Mouse (Mus musculus) MEL (cell line): ENCODE results near the gene Ino80d. TPM values are rescaled to one million over a fixed set of nuclear protein-coding genes. Genes with fewer than 3 reads are reported as not detected.

Source experiments
- DNase-seq: peaks from one replicate; pipeline ENCODE4 v3.0.0; 2011; ENCODE audit warnings: low read depth, low spot score
- H3K27ac ChIP-seq: 2 replicates; pipeline ENCODE4 v1.5.1; 2012; ENCODE audit warnings: low read depth, mild to moderate bottlenecking, control low read depth, low read length, moderate library complexity; ENCODE audit not compliant: control insufficient read depth
- H3K27me3 ChIP-seq, 2 experiments: fragments of 150-350 bp in 1 of 2; sonication (generic) in 1 of 2; 2 replicates each; pipeline ENCODE4 v1.6.1; 2012; ENCODE audit warnings: low read length in 2 of 2, mild to moderate bottlenecking in 2 of 2, improper control_type of control experiment in 1 of 2, moderate library complexity in 1 of 2; ENCODE audit not compliant: insufficient read depth in 2 of 2, control insufficient read depth in 1 of 2
- H3K36me3 ChIP-seq, 2 experiments: 2 replicates each; pipeline ENCODE4 v1.6.1; 2012 to 2014; ENCODE audit warnings: low read length in 2 of 2, improper control_type of control experiment in 1 of 2, inconsistent platforms in 1 of 2, mild to moderate bottlenecking in 1 of 2; ENCODE audit not compliant: insufficient read depth in 2 of 2, control insufficient read depth in 1 of 2
- H3K4me1 ChIP-seq, 2 experiments: fragments of 150-350 bp in 1 of 2; sonication (generic) in 1 of 2; 2 replicates each; pipeline ENCODE4 v1.6.1; 2012; ENCODE audit warnings: low read length in 2 of 2, improper control_type of control experiment in 1 of 2, mild to moderate bottlenecking in 1 of 2; ENCODE audit not compliant: insufficient read depth in 2 of 2, control insufficient read depth in 1 of 2
- H3K4me3 ChIP-seq, 2 experiments: fragments of 150-350 bp in 1 of 2; sonication (generic) in 1 of 2; 2 replicates each; pipeline ENCODE4 v1.5.1; 2012; ENCODE audit warnings: low read depth in 2 of 2, low read length in 2 of 2, mild to moderate bottlenecking in 2 of 2, moderate library complexity in 2 of 2, control low read depth in 1 of 2, improper control_type of control experiment in 1 of 2; ENCODE audit not compliant: control insufficient read depth in 1 of 2, insufficient read depth in 1 of 2
- H3K79me2 ChIP-seq: 2 replicates; pipeline ENCODE4 v1.6.1; 2012; ENCODE audit warnings: mild to moderate bottlenecking, low read length, moderate library complexity; ENCODE audit not compliant: control insufficient read depth, poor library complexity, insufficient read depth
- H3K9ac ChIP-seq: 2 replicates; pipeline ENCODE4 v1.6.1; 2012; ENCODE audit warnings: low read depth, mild to moderate bottlenecking, control low read depth, low read length, moderate library complexity; ENCODE audit not compliant: control insufficient read depth, poor library complexity, severe bottlenecking
- H3K9me3 ChIP-seq: fragments of 150-350 bp; sonication (generic); replicated peaks from 2 replicates; pipeline ENCODE4 v1.6.1; 2012; ENCODE audit warnings: mild to moderate bottlenecking, low read length, improper control_type of control experiment, moderate library complexity; ENCODE audit not compliant: insufficient read depth
- BHLHE40 ChIP-seq: IDR thresholded peaks from 2 replicates; pipeline ENCODE4 v1.6.1; 2012; ENCODE audit warnings: low read depth, mild to moderate bottlenecking, inconsistent platforms, low read length, improper control_type of control experiment, borderline replicate concordance
- CHD1 ChIP-seq: IDR thresholded peaks from 2 replicates; pipeline ENCODE4 v1.6.1; 2012; ENCODE audit warnings: low read depth, mild to moderate bottlenecking, inconsistent platforms, low read length, improper control_type of control experiment
- CHD2 ChIP-seq: IDR thresholded peaks from 2 replicates; pipeline ENCODE4 v1.6.1; 2011; ENCODE audit warnings: low read length, improper control_type of control experiment
- CTCF ChIP-seq, 3 experiments: IDR thresholded peaks in 2 of 3; conservative IDR thresholded peaks in 1 of 3; 2 replicates each; pipeline ENCODE4 v1.5.1; 2011 to 2012; ENCODE audit warnings: low read length in 3 of 3, low read depth in 2 of 3, mild to moderate bottlenecking in 2 of 3, improper control_type of control experiment in 1 of 3, inconsistent platforms in 1 of 3, mixed read lengths in 1 of 3, moderate library complexity in 1 of 3; ENCODE audit not compliant: control insufficient read depth in 1 of 3, insufficient read depth in 1 of 3, poor library complexity in 1 of 3, severe bottlenecking in 1 of 3
- E2F4 ChIP-seq: IDR thresholded peaks from 2 replicates; pipeline ENCODE4 v1.6.1; 2011; ENCODE audit warnings: low read depth, low read length, improper control_type of control experiment, borderline replicate concordance
- ELF1 ChIP-seq: IDR thresholded peaks from 2 replicates; pipeline ENCODE4 v1.6.1; 2014; ENCODE audit warnings: low read depth, mild to moderate bottlenecking, inconsistent platforms, low read length, improper control_type of control experiment, moderate library complexity
- EP300 ChIP-seq, 2 experiments: IDR thresholded peaks; 2 replicates each; pipeline ENCODE4 v1.6.1; 2011; ENCODE audit warnings: improper control_type of control experiment in 2 of 2, low read length in 2 of 2, low read depth in 1 of 2, mild to moderate bottlenecking in 1 of 2
- ETS1 ChIP-seq: IDR thresholded peaks from 2 replicates; pipeline ENCODE4 v1.6.1; 2012; ENCODE audit warnings: low read depth, mild to moderate bottlenecking, inconsistent platforms, low read length, improper control_type of control experiment, moderate library complexity
- GABPA ChIP-seq: IDR thresholded peaks from 2 replicates; pipeline ENCODE4 v1.6.1; 2012; ENCODE audit warnings: low read depth, mild to moderate bottlenecking, inconsistent platforms, low read length, improper control_type of control experiment, moderate library complexity
- GATA1 ChIP-seq: IDR thresholded peaks from 2 replicates; pipeline ENCODE4 v1.6.1; 2011; ENCODE audit warnings: low read depth, low read length, improper control_type of control experiment
- HCFC1 ChIP-seq: IDR thresholded peaks from 2 replicates; pipeline ENCODE4 v1.6.1; 2012; ENCODE audit warnings: low read depth, mild to moderate bottlenecking, inconsistent platforms, low read length, improper control_type of control experiment, moderate library complexity
- JUND ChIP-seq: IDR thresholded peaks from 2 replicates; pipeline ENCODE4 v1.6.1; 2011; ENCODE audit warnings: low read depth, mild to moderate bottlenecking, improper control_type of control experiment, low read length
- KAT2A ChIP-seq: conservative IDR thresholded peaks from 2 replicates; pipeline ENCODE4 v1.6.1; 2012; ENCODE audit warnings: low read depth, low read length, improper control_type of control experiment, inconsistent platforms
- MAFK ChIP-seq: IDR thresholded peaks from 2 replicates; pipeline ENCODE4 v1.6.1; 2011; ENCODE audit warnings: low read depth, mild to moderate bottlenecking, low read length, improper control_type of control experiment, borderline replicate concordance
- MAX ChIP-seq: IDR thresholded peaks from 2 replicates; pipeline ENCODE4 v1.6.1; 2011; ENCODE audit warnings: low read length, improper control_type of control experiment
- MEF2A ChIP-seq: IDR thresholded peaks from 2 replicates; pipeline ENCODE4 v1.6.1; 2014; ENCODE audit warnings: low read depth, mild to moderate bottlenecking, inconsistent platforms, low read length, improper control_type of control experiment; ENCODE audit not compliant: poor library complexity, insufficient replicate concordance, severe bottlenecking; ENCODE audit errors: extremely low read depth
- MXI1 ChIP-seq: IDR thresholded peaks from 2 replicates; pipeline ENCODE4 v1.6.1; 2011; ENCODE audit warnings: mild to moderate bottlenecking, low read depth, low read length, improper control_type of control experiment
- MYB ChIP-seq: IDR thresholded peaks from 2 replicates; pipeline ENCODE4 v1.6.1; 2011; ENCODE audit warnings: mild to moderate bottlenecking, low read depth, low read length, improper control_type of control experiment
- MYC ChIP-seq: IDR thresholded peaks from 2 replicates; pipeline ENCODE4 v1.6.1; 2011; ENCODE audit warnings: low read depth, mild to moderate bottlenecking, low read length, improper control_type of control experiment, moderate library complexity
- NELFE ChIP-seq: IDR thresholded peaks from 2 replicates; pipeline ENCODE4 v1.6.1; 2011; ENCODE audit warnings: low read depth, low read length, improper control_type of control experiment
- POLR2A ChIP-seq, 2 experiments: IDR thresholded peaks; 2 replicates each; pipeline ENCODE4 v1.6.1; 2011 to 2012; ENCODE audit warnings: low read length in 2 of 2, mild to moderate bottlenecking in 2 of 2, control low read depth in 1 of 2, improper control_type of control experiment in 1 of 2, low read depth in 1 of 2, moderate library complexity in 1 of 2; ENCODE audit not compliant: control insufficient read depth in 1 of 2, insufficient read depth in 1 of 2, poor library complexity in 1 of 2
- POLR2AphosphoS2 ChIP-seq: IDR thresholded peaks from 2 replicates; pipeline ENCODE4 v1.6.1; 2011; ENCODE audit warnings: low read length, improper control_type of control experiment
- POLR2AphosphoS5 ChIP-seq: IDR thresholded peaks from 2 replicates; pipeline ENCODE4 v1.6.1; 2012; ENCODE audit warnings: low read depth, borderline replicate concordance, mild to moderate bottlenecking, inconsistent platforms, low read length, moderate library complexity, mixed read lengths
- RAD21 ChIP-seq: IDR thresholded peaks from 2 replicates; pipeline ENCODE4 v1.6.1; 2011; ENCODE audit warnings: mild to moderate bottlenecking, low read depth, low read length, improper control_type of control experiment
- SMC3 ChIP-seq: IDR thresholded peaks from 2 replicates; pipeline ENCODE4 v1.6.1; 2011; ENCODE audit warnings: low read depth, low read length, improper control_type of control experiment
- TAL1 ChIP-seq: IDR thresholded peaks from 2 replicates; pipeline ENCODE4 v1.6.1; 2012; ENCODE audit warnings: mild to moderate bottlenecking, inconsistent platforms, low read length, moderate library complexity, mixed read lengths
- TBP ChIP-seq: IDR thresholded peaks from 2 replicates; pipeline ENCODE4 v1.8.0; 2011; ENCODE audit warnings: low read depth, low read length, improper control_type of control experiment
- TCF12 ChIP-seq: IDR thresholded peaks from 2 replicates; pipeline ENCODE4 v1.6.1; 2014; ENCODE audit warnings: low read depth, mild to moderate bottlenecking, inconsistent platforms, low read length, improper control_type of control experiment, moderate library complexity
- UBTF ChIP-seq: IDR thresholded peaks from 2 replicates; pipeline ENCODE4 v1.6.1; 2012; ENCODE audit warnings: low read depth, mild to moderate bottlenecking, inconsistent platforms, low read length, improper control_type of control experiment, moderate library complexity, borderline replicate concordance; ENCODE audit not compliant: insufficient read depth
- USF1 ChIP-seq: IDR thresholded peaks from 2 replicates; pipeline ENCODE4 v1.6.1; 2014; ENCODE audit warnings: low read depth, mild to moderate bottlenecking, inconsistent platforms, low read length, improper control_type of control experiment, moderate library complexity
- USF2 ChIP-seq, 2 experiments: IDR thresholded peaks; 2 replicates each; pipeline ENCODE4 v1.6.1; 2011 to 2012; ENCODE audit warnings: improper control_type of control experiment in 2 of 2, low read length in 2 of 2, borderline replicate concordance in 1 of 2, inconsistent platforms in 1 of 2, low read depth in 1 of 2, mild to moderate bottlenecking in 1 of 2; ENCODE audit not compliant: insufficient read depth in 1 of 2
- ZC3H11A ChIP-seq: IDR thresholded peaks from 2 replicates; pipeline ENCODE4 v1.6.1; 2012; ENCODE audit warnings: low read depth, mild to moderate bottlenecking, inconsistent platforms, low read length, improper control_type of control experiment
- ZKSCAN1 ChIP-seq: IDR thresholded peaks from 2 replicates; pipeline ENCODE4 v1.6.1; 2012; ENCODE audit warnings: low read depth, mild to moderate bottlenecking, inconsistent platforms, low read length, improper control_type of control experiment, moderate library complexity
- ZMIZ1 ChIP-seq: IDR thresholded peaks from 2 replicates; pipeline ENCODE4 v1.6.1; 2012; ENCODE audit warnings: low read depth, mild to moderate bottlenecking, inconsistent platforms, low read length, improper control_type of control experiment, moderate library complexity
- ZNF384 ChIP-seq: IDR thresholded peaks from 2 replicates; pipeline ENCODE4 v1.6.1; 2012; ENCODE audit warnings: low read depth, mild to moderate bottlenecking, inconsistent platforms, low read length, improper control_type of control experiment
- polyA plus RNA-seq, 2 experiments: library from polyadenylated mRNA; stranded (reverse) in 1 of 2; unstranded in 1 of 2; fragments of >175 nt in 1 of 2; fragments of >200 nt in 1 of 2; gene quantifications; 2 replicates each; pipeline versions ENCODE4 v1.2.1 to v1.2.4; 2012; ENCODE audit warnings: low replicate concordance in 2 of 2, low read depth in 1 of 2; ENCODE audit not compliant: insufficient read length in 2 of 2, insufficient read depth in 1 of 2, missing spikeins in 1 of 2
- total RNA-seq: library from RNA; depleted of rRNA; stranded (reverse); fragments of 300-350 nt; gene quantifications from 2 replicates; pipeline ENCODE4 v1.2.3, GENCODE M21; 2012

Ino80d gene
- total and polyA plus RNA-seq, 3 experiments = 4.0 to 5.8 TPM; not detected in 1

DNA sequence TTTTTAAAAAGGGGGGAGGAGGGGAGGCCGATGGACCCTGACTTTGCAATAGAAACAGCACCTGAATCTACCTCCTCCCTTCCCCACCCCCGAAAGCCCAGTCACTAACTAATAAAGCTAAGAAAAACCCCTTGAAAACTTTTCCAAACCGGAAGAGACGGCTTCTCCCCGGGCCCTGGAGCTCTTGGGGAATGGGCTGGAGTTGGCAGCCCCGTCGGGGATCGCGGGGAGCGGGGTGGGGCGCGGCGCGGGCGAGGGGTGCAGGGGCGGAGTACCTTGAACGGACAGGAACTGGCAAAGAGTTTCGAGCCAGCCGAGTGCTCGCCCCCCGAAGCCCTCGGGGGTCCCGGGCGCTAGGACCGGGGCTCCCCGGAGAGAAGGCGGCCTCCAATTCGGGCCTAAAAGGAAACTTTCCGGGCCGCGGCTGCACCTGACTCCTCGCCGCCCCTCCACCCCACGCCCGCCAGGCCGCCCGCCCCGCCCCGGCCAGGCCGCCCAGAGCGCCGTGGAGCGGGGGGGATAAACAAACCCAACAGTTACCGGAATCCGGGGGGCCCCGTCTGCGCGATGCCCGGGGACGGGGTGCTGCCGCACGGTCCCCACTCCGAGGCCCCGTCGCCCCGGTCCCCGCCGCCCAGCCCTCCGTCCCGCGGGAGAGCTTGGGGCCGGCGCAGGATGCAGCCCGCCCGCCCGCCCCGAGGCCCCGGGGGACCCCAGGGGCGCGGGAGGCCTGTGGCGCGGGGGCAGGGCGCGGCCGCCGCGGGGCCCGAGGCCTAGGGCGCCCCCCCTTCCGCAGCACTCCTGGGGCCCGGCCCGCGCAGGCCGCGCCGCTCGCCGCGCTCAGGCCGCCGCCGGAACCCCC, 962 bp downstream of the Ino80d start:
- H3K27me3 ChIP-seq = no peaks in the 10 kb centered on the region
- peaks cover 4 to 16% of the 10 kb centered on the region in 2 experiments for H3K4me1 ChIP-seq
- TF ChIP-seq MYB (no peak), CHD1 (0 out of 2 replicates have a peak, but pooled peaks have one; percentile 41), ZMIZ1 (0 out of 2 replicates have a peak, but pooled peaks have one; percentile 38), NELFE (peak; percentile 21; the same call in 1 of the 2 replicates), UBTF (peak; percentile 57; the same call in 1 of the 2 replicates), BHLHE40 (no peak), EP300 (IDR thresholded peaks at IDR 0.05; ENCODE audit: low read depth in 1 of 2, low read length in 2 of 2) (no peak), E2F4 (no peak), JUND (no peak), TCF12 (peak; percentile 26; the same call in 1 of the 2 replicates), TBP (no peak), ZKSCAN1 (no peak), USF2 (IDR thresholded peaks at IDR 0.05; ENCODE audit: borderline replicate concordance in 1 of 2, insufficient read depth in 1 of 2, low read depth in 1 of 2, low read length in 2 of 2) (no peak), ELF1 (no peak; the same call in 1 of the 2 replicates), MAFK (no peak), POLR2AphosphoS2 (no peak), KAT2A (no peak), RAD21 (no peak), ZC3H11A (no peak), CTCF (IDR thresholded peaks at IDR 0.05 in 2 of 3, conservative IDR thresholded peaks at IDR 0.05 in 1 of 3; ENCODE audit: control insufficient read depth in 1 of 3, insufficient read depth in 1 of 3, low read depth in 2 of 3, low read length in 3 of 3, poor library complexity in 1 of 3, severe bottlenecking in 1 of 3) (no peak), GABPA (no peak), MXI1 (0 out of 2 replicates have a peak, but pooled peaks have one; percentile 38), HCFC1 (no peak), MEF2A (no peak), SMC3 (no peak), ZNF384 (no peak), POLR2A (IDR thresholded peaks at IDR 0.05; ENCODE audit: control insufficient read depth in 1 of 2, insufficient read depth in 1 of 2, low read depth in 1 of 2, low read length in 2 of 2, poor library complexity in 1 of 2) (peak in 1 of 2 experiments; percentile 23; a peak in 1 of 4 replicates), GATA1 (no peak), TAL1 (no peak), USF1 (no peak), MAX (no peak), ETS1 (no peak), POLR2AphosphoS5 (no peak), MYC (no peak), CHD2 (no peak)

More for the DNA sequence above, 962 bp downstream of the Ino80d start:
- peak overlapping the region; percentile 83 for H3K27ac ChIP-seq
- H3K4me3 ChIP-seq = peak overlapping the region; percentile 68 to 99
- DNase-seq = peak; percentile 55
- peaks cover 0 to 17% of the 10 kb centered on the region in 2 experiments; a peak in 3 of 4 replicates for H3K36me3 ChIP-seq
- no peaks in the 10 kb centered on the region for H3K9me3 ChIP-seq
- H3K79me2 ChIP-seq = peaks cover 70% of the 10 kb centered on the region
- H3K9ac ChIP-seq = peak overlapping the region; percentile 99
